10 mouse cellular contexts compared by ENCODE assay signal in the genomic region with DNA sequence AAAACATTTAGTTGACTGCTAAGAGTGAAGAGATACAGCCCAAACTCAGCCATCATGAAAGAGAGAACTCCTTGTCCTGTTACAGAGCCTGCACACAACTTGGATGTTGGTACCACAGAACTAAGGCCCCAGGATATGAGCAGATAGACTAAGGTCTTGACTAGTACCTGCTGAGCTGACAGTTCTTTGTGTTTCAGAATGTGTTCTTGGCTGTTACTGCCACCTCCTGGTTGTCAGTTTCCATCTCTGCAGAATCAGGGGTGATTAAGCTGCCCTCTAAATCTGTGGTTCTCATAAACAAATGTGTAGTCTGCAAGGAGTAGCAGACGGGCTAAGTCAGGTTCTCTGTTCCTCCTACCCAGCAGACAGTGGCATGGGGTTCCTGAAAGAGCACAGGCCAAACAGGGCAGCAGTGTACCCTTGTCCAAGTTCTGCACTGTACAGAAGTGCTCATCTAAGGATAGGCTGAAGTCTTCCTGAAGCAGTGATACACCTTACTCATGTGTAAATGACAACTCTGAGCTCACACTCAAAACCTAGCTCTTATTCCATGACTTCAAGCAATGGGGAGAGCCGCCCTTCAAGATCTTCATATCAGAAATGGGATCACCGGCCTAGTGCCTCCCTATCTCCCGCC. TPM values are rescaled to one million over a fixed set of nuclear protein-coding genes. Genes with fewer than 3 reads are reported as not detected.
DNase-seq lines count a peak whose midpoint lies in the region; ATAC-seq and TF ChIP-seq lines count a peak whose summit lies in the region.
"Had no signal": no experiment of that assay in that cellular context is flagged by ENCODE, and none has a peak within 500 bp of the region (broad histone marks: within the 10 kb centered on the region; RNA-seq: fewer than 3 reads in every experiment).

No protein-coding gene starts in this region.

- TF ChIP-seq EP300 in heart, postnatal 0 days (IDR thresholded peaks at IDR 0.05; ENCODE audit: low read depth), result no peak

- H3K36me3 ChIP-seq in heart, postnatal 0 days (replicated peaks; ENCODE audit: control insufficient read depth, insufficient read depth, low read length), result no peaks in the 10 kb centered on the region
- H3K36me3 ChIP-seq in E14TG2a.4 (ENCODE audit: insufficient read depth, low read length), result no peaks in the 10 kb centered on the region

- no peak for ATAC-seq in heart, postnatal 0 days (ENCODE audit: insufficient read depth, low read depth)
- ATAC-seq in monocyte, adult 5-6 weeks (replicated peaks; ENCODE audit: insufficient number of reproducible peaks, low FRiP score, low TSS enrichment, poor library complexity, severe bottlenecking), result no peak
- no peak for ATAC-seq in activated CD4-positive, CD25-positive, alpha-beta regulatory T cell, adult 4 months

- no peak overlapping the region for H3K27ac ChIP-seq in heart, postnatal 0 days (ENCODE audit: low read depth)
- H3K27ac ChIP-seq in left cerebral cortex, adult 2 months, result no peak overlapping the region

- peak; percentile 31 for TF ChIP-seq CTCF in heart, postnatal 0 days (IDR thresholded peaks at IDR 0.05; ENCODE audit: low read depth)
- peak; percentile 13; the same call in 1 of the 2 replicates for TF ChIP-seq CTCF in E14TG2a.4 (conservative IDR thresholded peaks at IDR 0.05; ENCODE audit: low read length)
- peak; percentile 67 for TF ChIP-seq CTCF in left cerebral cortex, adult 2 months (IDR thresholded peaks at IDR 0.05)

- WGBS in heart, postnatal 0 days, result 73% methylated on average over 4 of the region's 4 CpGs

- H3K9ac ChIP-seq in heart, postnatal 0 days (replicated peaks; ENCODE audit: low read depth, low read length), result no peak overlapping the region

- no peak overlapping the region for H3K4me2 ChIP-seq in heart, postnatal 0 days (ENCODE audit: low read depth, low read length)

- no peaks in the 10 kb centered on the region for H3K27me3 ChIP-seq in heart, postnatal 0 days (ENCODE audit: control insufficient read depth, insufficient read depth, low read length)
- H3K27me3 ChIP-seq in E14TG2a.4 (ENCODE audit: insufficient read depth, low read length), result peaks cover 12% of the 10 kb centered on the region; the same call in 1 of the 2 replicates

- H3K4me1 ChIP-seq in heart, postnatal 0 days (ENCODE audit: control insufficient read depth, insufficient read depth), result no peaks in the 10 kb centered on the region
- no peaks in the 10 kb centered on the region for H3K4me1 ChIP-seq in E14TG2a.4 (replicated peaks; ENCODE audit: low read depth, low read length)

- no peak for DNase-seq in heart, postnatal 0 days (ENCODE audit: low spot score)
- no peak for DNase-seq in heart, adult 9 months (ENCODE audit: low spot score in 2 of 2)
- DNase-seq in ZHBTc4 (ENCODE audit: low read depth, low spot score), result peak; percentile 35
- peak; percentile 46 to 52 for DNase-seq in left cerebral cortex, adult 2 months (ENCODE audit: extremely low spot score in 1 of 2, low spot score in 2 of 2)
- DNase-seq in heart, adult 8-10 months (ENCODE audit: low spot score), result no peak
- DNase-seq: adrenal gland, postnatal 10 days; lung, adult 18-20 months had no signal

- intact Hi-C loops in left cerebral cortex, adult 2 months (cut with DNase I), result loop anchor here (2.0 to 10.0 kb wide), 7 partner anchors 50 to 1915 kb away; a partner anchor contains a TSS

- no peak overlapping the region for H3K4me3 ChIP-seq in heart, postnatal 0 days (ENCODE audit: low read depth, low read length)
- H3K4me3 ChIP-seq in E14TG2a.4 (replicated peaks; ENCODE audit: low read length), result no peak overlapping the region
- H3K4me3 ChIP-seq in left cerebral cortex, adult 2 months, result no peak overlapping the region

- no peaks in the 10 kb centered on the region for H3K9me3 ChIP-seq in heart, postnatal 0 days (replicated peaks; ENCODE audit: control insufficient read depth, low read length)
- H3K9me3 ChIP-seq in E14TG2a.4 (ENCODE audit: low read length), result no peaks in the 10 kb centered on the region

RNA-seq across cellular contexts. Expression of a gene that starts 49.0 kb away (rescaled TPM):
- total RNA-seq in heart, postnatal 0 days (2014; rRNA removed; ENCODE audit: low replicate concordance), result not detected in 2 replicates
- 0.11 TPM in 2 replicates for polyA plus RNA-seq in heart, postnatal 0 days (2015; fragmentation: Nextera tagmentation; extraction: Ambion mirVana)
- not detected for total RNA-seq in left cerebral cortex, adult 2 months (2021)
- not detected in 3 replicates for total RNA-seq in monocyte, adult 5-6 weeks (2017)
- polyA plus RNA-seq in activated CD4-positive, CD25-positive, alpha-beta regulatory T cell, adult 4 months (2017; shearing (Covaris generic)), result not detected
- total RNA-seq in heart, adult 8-10 months (2022), result not detected

Comparison
In these comparisons a context has a peak if more than half of its experiments do, and no peak if none do; other contexts are left out.
1. DNase-seq: peak in ZHBTc4 (single experiment) and left cerebral cortex, adult 2 months (2 of 2); none in heart, postnatal 0 days (single experiment), heart, adult 9 months (0 of 2) and heart, adult 8-10 months (single experiment).
2. CTCF ChIP-seq: peak in every context shown above with its lines; median percentile 67 in left cerebral cortex, adult 2 months; 31 in heart, postnatal 0 days; 13 in E14TG2a.4.